Comparison of ENCODE assay signal across 23 mouse cellular contexts in genomic region chr2:50053893-50054292, GRCm38 (mm10). TPM values are rescaled to one million over a fixed set of nuclear protein-coding genes. Genes with fewer than 3 reads are reported as not detected.
A peak's percentile ranks its signal among the peaks of the same experiment; 100 is the strongest.
DNase-seq lines count a peak whose midpoint lies in the region; ATAC-seq and TF ChIP-seq lines count a peak whose summit lies in the region.
"Had no signal": no experiment of that assay in that cellular context is flagged by ENCODE, and none has a peak within 500 bp of the region (broad histone marks: within the 10 kb centered on the region; RNA-seq: fewer than 3 reads in every experiment).

No protein-coding gene starts in this region.

- H3K9me3 ChIP-seq in stomach, postnatal 0 days (ENCODE audit: control insufficient read depth, low read length) = no peaks in the 10 kb centered on the region
- no peaks in the 10 kb centered on the region for H3K9me3 ChIP-seq in liver, postnatal 0 days (ENCODE audit: low read length)
- no peaks in the 10 kb centered on the region for H3K9me3 ChIP-seq in forebrain, embryonic 12.5 days
- H3K9me3 ChIP-seq: G1E had no signal

- TF ChIP-seq CTCF in stomach, postnatal 0 days (IDR thresholded peaks at IDR 0.05; ENCODE audit: low read depth) = no peak
- no peak for TF ChIP-seq CTCF in liver, postnatal 0 days (IDR thresholded peaks at IDR 0.05; ENCODE audit: low read depth)

- no peak overlapping the region for H3K4me2 ChIP-seq in stomach, postnatal 0 days (replicated peaks; ENCODE audit: low read depth)
- no peak overlapping the region for H3K4me2 ChIP-seq in liver, postnatal 0 days (ENCODE audit: low read depth, low read length)
- no peak overlapping the region for H3K4me2 ChIP-seq in forebrain, embryonic 12.5 days

- no peak overlapping the region for H3K27ac ChIP-seq in stomach, postnatal 0 days (replicated peaks)
- no peak overlapping the region for H3K27ac ChIP-seq in liver, postnatal 0 days (ENCODE audit: low read depth)
- no peak overlapping the region for H3K27ac ChIP-seq in forebrain, embryonic 12.5 days

- no peaks in the 10 kb centered on the region for H3K4me1 ChIP-seq in stomach, postnatal 0 days (replicated peaks; ENCODE audit: control insufficient read depth, insufficient read depth)
- H3K4me1 ChIP-seq in liver, postnatal 0 days (ENCODE audit: insufficient read depth) = no peaks in the 10 kb centered on the region
- no peaks in the 10 kb centered on the region for H3K4me1 ChIP-seq in forebrain, embryonic 12.5 days

- H3K36me3 ChIP-seq in stomach, postnatal 0 days (ENCODE audit: control insufficient read depth, insufficient read depth, low read length) = no peaks in the 10 kb centered on the region
- H3K36me3 ChIP-seq in liver, postnatal 0 days (replicated peaks; ENCODE audit: insufficient read depth, low read length) = no peaks in the 10 kb centered on the region
- H3K36me3 ChIP-seq in forebrain, embryonic 12.5 days (replicated peaks) = no peaks in the 10 kb centered on the region
- H3K36me3 ChIP-seq: G1E had no signal

- 70% methylated on average over 1 of the region's 1 CpGs for WGBS in stomach, postnatal 0 days
- 67% methylated on average over 1 of the region's 1 CpGs for WGBS in liver, postnatal 0 days (ENCODE audit: insufficient replicate concordance)
- 96% methylated on average over 1 of the region's 1 CpGs for WGBS in forebrain, embryonic 12.5 days

- no peak overlapping the region for H3K9ac ChIP-seq in stomach, postnatal 0 days (ENCODE audit: low read length)
- H3K9ac ChIP-seq in liver, postnatal 0 days (replicated peaks) = no peak overlapping the region
- no peak overlapping the region for H3K9ac ChIP-seq in forebrain, embryonic 12.5 days

- TF ChIP-seq EP300 in stomach, postnatal 0 days (optimal IDR thresholded peaks at IDR 0.05) = no peak
- no peak for TF ChIP-seq EP300 in liver, postnatal 0 days (IDR thresholded peaks at IDR 0.05; ENCODE audit: low read depth)

- ATAC-seq in common myeloid progenitor, adult 5-6 weeks (replicated peaks; ENCODE audit: low read depth, poor library complexity, severe bottlenecking) = 0 out of 2 replicates have a peak, but pooled peaks have one; percentile 45
- ATAC-seq in granulocyte monocyte progenitor cell, adult 5-6 weeks (replicated peaks; ENCODE audit: poor library complexity, severe bottlenecking) = peak; percentile 91
- ATAC-seq in megakaryocyte, adult 5-6 weeks (ENCODE audit: poor library complexity, severe bottlenecking) = peak; percentile 79
- peak; percentile 74 for ATAC-seq in megakaryocyte progenitor cell, adult 5-6 weeks (replicated peaks; ENCODE audit: poor library complexity)
- ATAC-seq in stomach, postnatal 0 days (ENCODE audit: low FRiP score, low TSS enrichment) = no peak
- ATAC-seq in liver, postnatal 0 days = no peak
- ATAC-seq in forebrain, embryonic 12.5 days (ENCODE audit: low FRiP score) = no peak
- ATAC-seq: activated CD4-positive, CD25-positive, alpha-beta regulatory T cell, adult 4 months; CD4-positive, CD25-positive, alpha-beta regulatory T cell, adult 4 months; Patski had no signal

- no peak for DNase-seq in stomach, postnatal 0 days (ENCODE audit: low spot score)
- DNase-seq in gastrocnemius, postnatal 25 days = no peak
- no peak for DNase-seq in liver, postnatal 0 days
- DNase-seq: adrenal gland, adult 2 months; adrenal gland, adult 8-10 months; adrenal gland, postnatal 10 days; adrenal gland, postnatal 14 days; adrenal gland, postnatal 25 days; adrenal gland, postnatal 36 days; B cell, adult 2 months; cerebellum, adult 11 months; cerebellum, adult 11-12 months had no signal

- H3K4me3 ChIP-seq in stomach, postnatal 0 days (ENCODE audit: low read depth, low read length) = no peak overlapping the region
- H3K4me3 ChIP-seq in liver, postnatal 0 days (ENCODE audit: low read depth, low read length) = no peak overlapping the region
- no peak overlapping the region for H3K4me3 ChIP-seq in forebrain, embryonic 12.5 days (replicated peaks)

- no peaks in the 10 kb centered on the region for H3K27me3 ChIP-seq in stomach, postnatal 0 days (ENCODE audit: control insufficient read depth, insufficient read depth, low read length)
- H3K27me3 ChIP-seq in liver, postnatal 0 days (ENCODE audit: insufficient read depth, low read length) = no peaks in the 10 kb centered on the region
- no peaks in the 10 kb centered on the region for H3K27me3 ChIP-seq in forebrain, embryonic 12.5 days
- H3K27me3 ChIP-seq: CH12.LX, Patski had no signal

RNA-seq across cellular contexts. Expression of gene Lypd6, which starts 12.3 kb away (rescaled TPM):
- total RNA-seq in common myeloid progenitor, adult 5-6 weeks (2017) = 0.53 TPM in 1 of 2 replicates, not detected in the other
- not detected in 2 replicates for total RNA-seq in granulocyte monocyte progenitor cell, adult 5-6 weeks (2014; fragmentation: Nextera tagmentation)
- 2.3 TPM in 1 of 2 replicates, not detected in the other for total RNA-seq in granulocyte monocyte progenitor cell, adult 5-6 weeks (2017)
- total RNA-seq in megakaryocyte, adult 5-6 weeks (2015) = 0.05 TPM in 1 of 2 replicates, not detected in the other
- not detected in 2 replicates for total RNA-seq in megakaryocyte, adult 5-6 weeks (2017)
- total RNA-seq in megakaryocyte progenitor cell, adult 5-6 weeks (2015) = 0.12 TPM in 1 of 2 replicates, not detected in the other
- total RNA-seq in megakaryocyte progenitor cell, adult 5-6 weeks (2017) = not detected in 2 replicates
- 15.9 and 18.8 TPM in 2 replicates for polyA plus RNA-seq in stomach, postnatal 0 days (2015; fragmentation: Nextera tagmentation; extraction: Ambion mirVana)
- total RNA-seq in gastrocnemius, postnatal 25 days (2021) = 1 to 10 TPM in 1 of 2 experiments, under 1 TPM in 1; 0.40 to 2.4 TPM
- polyA plus RNA-seq in liver, postnatal 0 days (2015; fragmentation: Nextera tagmentation; extraction: Ambion mirVana) = 0.13 and 0.28 TPM in 2 replicates
- polyA plus RNA-seq in forebrain, embryonic 12.5 days (2016; fragmentation: Nextera tagmentation; extraction: Ambion mirVana) = 8.2 and 9.6 TPM in 2 replicates
- total RNA-seq: CH12.LX, G1E, MEL had no signal
- polyA plus RNA-seq: activated CD4-positive, CD25-positive, alpha-beta regulatory T cell, adult 4 months; CD4-positive, CD25-positive, alpha-beta regulatory T cell, adult 4 months; G1E; Patski had no signal

Comparison
In these comparisons a context has a peak if more than half of its experiments do, and no peak if none do; other contexts are left out.
1. ATAC-seq: peak in common myeloid progenitor, adult 5-6 weeks (single experiment), granulocyte monocyte progenitor cell, adult 5-6 weeks (single experiment), megakaryocyte, adult 5-6 weeks (single experiment) and megakaryocyte progenitor cell, adult 5-6 weeks (single experiment); none in stomach, postnatal 0 days (single experiment), liver, postnatal 0 days (single experiment) and forebrain, embryonic 12.5 days (single experiment).